21 mouse cellular contexts compared by ENCODE assay signal in the genomic region with DNA sequence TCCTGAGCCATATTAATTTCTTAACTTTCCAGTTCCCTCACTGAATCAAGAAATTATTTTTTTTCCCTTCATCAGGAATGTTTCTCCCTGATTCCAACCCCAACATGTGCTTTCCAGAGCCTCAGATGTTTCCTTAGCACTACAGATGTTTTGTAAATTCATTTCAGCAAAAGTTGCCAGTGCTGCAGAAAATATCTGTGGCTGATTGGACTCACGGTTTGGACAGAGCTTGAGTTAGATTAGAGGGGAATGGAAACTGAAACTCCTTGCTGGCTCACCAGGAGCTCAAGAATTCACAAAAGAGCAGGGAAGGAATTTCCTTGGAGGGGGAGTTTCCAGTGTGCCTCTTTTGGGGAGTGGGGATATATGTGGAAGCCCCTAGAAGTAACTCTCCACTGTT.
DNase-seq lines count a peak whose midpoint lies in the region; ATAC-seq and TF ChIP-seq lines count a peak whose summit lies in the region.
"Had no signal": no experiment of that assay in that cellular context is flagged by ENCODE, and none has a peak within 500 bp of the region (broad histone marks: within the 10 kb centered on the region; RNA-seq: fewer than 3 reads in every experiment).

No protein-coding gene starts in this region.

- TF ChIP-seq POLR2A in limb, embryonic 14.5 days (IDR thresholded peaks at IDR 0.05; ENCODE audit: borderline replicate concordance, extremely low read depth, insufficient read depth, insufficient read length): no peak

- 12% methylated on average over 1 of the region's 1 CpGs for WGBS in limb, embryonic 14.5 days
- 73% methylated on average over 1 of the region's 1 CpGs for WGBS in limb, embryonic 10.5 days
- WGBS in embryonic facial prominence, embryonic 15.5 days: 20% methylated on average over 1 of the region's 1 CpGs
- 29% methylated on average over 1 of the region's 1 CpGs for WGBS in heart, embryonic 16.5 days
- 36% methylated on average over 1 of the region's 1 CpGs for WGBS in forebrain, embryonic 13.5 days

- H3K4me3 ChIP-seq in limb, embryonic 14.5 days (replicated peaks; ENCODE audit: low read length): no peak overlapping the region
- no peak overlapping the region for H3K4me3 ChIP-seq in limb, embryonic 10.5 days
- H3K4me3 ChIP-seq in embryonic facial prominence, embryonic 15.5 days (replicated peaks): no peak overlapping the region
- H3K4me3 ChIP-seq in heart, embryonic 16.5 days (ENCODE audit: low read length): no peak overlapping the region
- no peak overlapping the region for H3K4me3 ChIP-seq in forebrain, embryonic 13.5 days
- H3K4me3 ChIP-seq: erythroblast, embryonic 14.5 days; liver, embryonic 15.5 days; midbrain, embryonic 15.5 days; neural tube, embryonic 12.5 days had no signal

- no peak overlapping the region for H3K9ac ChIP-seq in limb, embryonic 14.5 days (ENCODE audit: low read depth, low read length, severe bottlenecking)
- H3K9ac ChIP-seq in embryonic facial prominence, embryonic 15.5 days: no peak overlapping the region
- no peak overlapping the region for H3K9ac ChIP-seq in heart, embryonic 16.5 days (ENCODE audit: low read length)
- H3K9ac ChIP-seq in forebrain, embryonic 13.5 days: no peak overlapping the region
- H3K9ac ChIP-seq: liver, embryonic 15.5 days; midbrain, embryonic 15.5 days; neural tube, embryonic 12.5 days had no signal

- no peaks in the 10 kb centered on the region for H3K27me3 ChIP-seq in limb, embryonic 14.5 days (ENCODE audit: control insufficient read depth, insufficient read depth, low read length)
- H3K27me3 ChIP-seq in limb, embryonic 10.5 days (ENCODE audit: low read depth, poor library complexity, severe bottlenecking): no peaks in the 10 kb centered on the region
- H3K27me3 ChIP-seq in embryonic facial prominence, embryonic 15.5 days: no peaks in the 10 kb centered on the region
- no peaks in the 10 kb centered on the region for H3K27me3 ChIP-seq in heart, embryonic 16.5 days (ENCODE audit: control insufficient read depth, insufficient read depth, low read length)
- H3K27me3 ChIP-seq in forebrain, embryonic 13.5 days: no peaks in the 10 kb centered on the region
- H3K27me3 ChIP-seq: liver, embryonic 15.5 days; midbrain, embryonic 15.5 days; neural tube, embryonic 12.5 days had no signal

- H3K36me3 ChIP-seq in limb, embryonic 14.5 days (ENCODE audit: control insufficient read depth, insufficient read depth, low read length): no peaks in the 10 kb centered on the region
- H3K36me3 ChIP-seq in limb, embryonic 10.5 days: no peaks in the 10 kb centered on the region
- H3K36me3 ChIP-seq in embryonic facial prominence, embryonic 15.5 days: no peaks in the 10 kb centered on the region
- no peaks in the 10 kb centered on the region for H3K36me3 ChIP-seq in heart, embryonic 16.5 days (ENCODE audit: control insufficient read depth, insufficient read depth)
- no peaks in the 10 kb centered on the region for H3K36me3 ChIP-seq in forebrain, embryonic 13.5 days (ENCODE audit: poor library complexity, severe bottlenecking)
- H3K36me3 ChIP-seq: liver, embryonic 15.5 days; midbrain, embryonic 15.5 days; neural tube, embryonic 12.5 days had no signal

- 0 out of 2 replicates have a peak overlapping the region, but pooled peaks have one; percentile 1 for H3K27ac ChIP-seq in limb, embryonic 14.5 days (replicated peaks; ENCODE audit: low read depth, low read length)
- no peak overlapping the region for H3K27ac ChIP-seq in limb, embryonic 10.5 days
- H3K27ac ChIP-seq in embryonic facial prominence, embryonic 15.5 days (replicated peaks): peak overlapping the region; percentile 28; the same call in 1 of the 2 replicates
- H3K27ac ChIP-seq in heart, embryonic 16.5 days (ENCODE audit: low read length): peak overlapping the region; percentile 16; the same call in 1 of the 2 replicates
- H3K27ac ChIP-seq in forebrain, embryonic 13.5 days: no peak overlapping the region
- H3K27ac ChIP-seq: liver, embryonic 15.5 days; macrophage; midbrain, embryonic 15.5 days; neural tube, embryonic 12.5 days had no signal

- no peaks in the 10 kb centered on the region for H3K9me3 ChIP-seq in limb, embryonic 14.5 days (ENCODE audit: control insufficient read depth, low read length)
- no peaks in the 10 kb centered on the region for H3K9me3 ChIP-seq in limb, embryonic 10.5 days (replicated peaks)
- no peaks in the 10 kb centered on the region for H3K9me3 ChIP-seq in embryonic facial prominence, embryonic 15.5 days (replicated peaks)
- H3K9me3 ChIP-seq in heart, embryonic 16.5 days (replicated peaks; ENCODE audit: control insufficient read depth, low read length): no peaks in the 10 kb centered on the region
- H3K9me3 ChIP-seq in forebrain, embryonic 13.5 days (replicated peaks): no peaks in the 10 kb centered on the region
- H3K9me3 ChIP-seq: liver, embryonic 15.5 days; midbrain, embryonic 15.5 days; neural tube, embryonic 12.5 days had no signal

- intact Hi-C loops in heart, postnatal 25 days (cut with DNase I): no loop called here

- H3K4me2 ChIP-seq in limb, embryonic 14.5 days (replicated peaks; ENCODE audit: low read depth, low read length, severe bottlenecking): no peak overlapping the region
- no peak overlapping the region for H3K4me2 ChIP-seq in embryonic facial prominence, embryonic 15.5 days (replicated peaks)
- H3K4me2 ChIP-seq in heart, embryonic 16.5 days (ENCODE audit: low read depth, low read length): no peak overlapping the region; the same call in 1 of the 2 replicates
- no peak overlapping the region for H3K4me2 ChIP-seq in forebrain, embryonic 13.5 days
- H3K4me2 ChIP-seq: liver, embryonic 15.5 days; midbrain, embryonic 15.5 days; neural tube, embryonic 12.5 days had no signal

- DNase-seq in heart, adult 8-10 months (ENCODE audit: low spot score): peak; percentile 41
- DNase-seq in heart, postnatal 25 days (ENCODE audit: low spot score): no peak
- DNase-seq in limb, embryonic 14.5 days (ENCODE audit: low spot score): peak; percentile 31
- DNase-seq in limb, embryonic 10.5 days (ENCODE audit: low spot score): no peak
- DNase-seq: adrenal gland, adult 2 months; cerebellum, adult 11-12 months; cerebellum, postnatal 10 days; kidney, adult 18-20 months; kidney, postnatal 4 days; liver; retina, postnatal 1 day; right cerebral cortex, postnatal 25 days had no signal

- peaks cover 17% of the 10 kb centered on the region for H3K4me1 ChIP-seq in limb, embryonic 14.5 days (ENCODE audit: control insufficient read depth, insufficient read depth, low read length)
- H3K4me1 ChIP-seq in limb, embryonic 10.5 days: peaks cover 7% of the 10 kb centered on the region; the same call in 1 of the 2 replicates
- H3K4me1 ChIP-seq in embryonic facial prominence, embryonic 15.5 days: no peaks in the 10 kb centered on the region; the same call in 1 of the 2 replicates
- H3K4me1 ChIP-seq in heart, embryonic 16.5 days (ENCODE audit: control insufficient read depth, insufficient read depth, low read length): peaks cover 8% of the 10 kb centered on the region; the same call in 1 of the 2 replicates
- H3K4me1 ChIP-seq in forebrain, embryonic 13.5 days: no peaks in the 10 kb centered on the region
- H3K4me1 ChIP-seq: liver, embryonic 15.5 days had no signal

- ATAC-seq in limb, embryonic 14.5 days (ENCODE audit: low FRiP score, low read depth): no peak
- no peak for ATAC-seq in embryonic facial prominence, embryonic 15.5 days (ENCODE audit: insufficient number of reproducible peaks, low FRiP score, low TSS enrichment, low read depth)
- ATAC-seq in heart, embryonic 16.5 days (replicated peaks; ENCODE audit: extremely low read depth, insufficient read depth, low FRiP score): no peak
- no peak for ATAC-seq in forebrain, embryonic 13.5 days
- ATAC-seq: forebrain, embryonic 14.5 days; midbrain, embryonic 15.5 days had no signal

Comparison
In these comparisons a context has a peak if more than half of its experiments do, and no peak if none do; other contexts are left out.
1. DNase-seq: peak in heart, adult 8-10 months (single experiment) and limb, embryonic 14.5 days (single experiment); none in heart, postnatal 25 days (single experiment) and limb, embryonic 10.5 days (single experiment).
2. H3K27ac ChIP-seq: peak in limb, embryonic 14.5 days (single experiment), embryonic facial prominence, embryonic 15.5 days (single experiment) and heart, embryonic 16.5 days (single experiment); none in limb, embryonic 10.5 days (single experiment) and forebrain, embryonic 13.5 days (single experiment).